Mouse (Mus musculus) lung, embryonic 16.5 days (tissue): ENCODE results near the gene Map2. TPM values are rescaled to one million over a fixed set of nuclear protein-coding genes. Genes with fewer than 3 reads are reported as not detected.

Experiments used
- ATAC-seq: fragments of 200-750 bp; cut with Nextera tagmentation; 2 replicates; pipeline ENCODE4 v1.8.0; 2017; ENCODE audit warnings: low read depth, mild to moderate bottlenecking, moderate library complexity
- H3K27ac ChIP-seq: fragments of 300-500 bp; sonication (generic); 2 replicates; pipeline ENCODE4 v1.5.1; 2014; ENCODE audit warnings: mild to moderate bottlenecking, control low read depth, low read length
- H3K27me3 ChIP-seq: fragments of 300-500 bp; sonication (generic); 2 replicates; pipeline ENCODE4 v1.6.1; 2014; ENCODE audit warnings: low read depth, low read length, mixed read lengths; ENCODE audit not compliant: control insufficient read depth, insufficient read depth
- H3K36me3 ChIP-seq: fragments of 300-500 bp; sonication (generic); 2 replicates; pipeline ENCODE4 v1.6.1; 2014; ENCODE audit warnings: low read length; ENCODE audit not compliant: control insufficient read depth, insufficient read depth
- H3K4me1 ChIP-seq: fragments of 300-500 bp; sonication (generic); replicated peaks from 2 replicates; pipeline ENCODE4 v1.6.1; 2014; ENCODE audit warnings: low read length, mixed read lengths; ENCODE audit not compliant: control insufficient read depth, insufficient read depth
- H3K4me2 ChIP-seq: fragments of 300-500 bp; sonication (generic); 2 replicates; pipeline ENCODE4 v1.6.1; 2014; ENCODE audit warnings: low read depth, low read length, control low read depth
- H3K4me3 ChIP-seq: fragments of 300-500 bp; sonication (generic); 2 replicates; pipeline ENCODE4 v1.5.1; 2014; ENCODE audit warnings: mild to moderate bottlenecking, low read length, control low read depth
- H3K9ac ChIP-seq: fragments of 300-500 bp; sonication (generic); 2 replicates; pipeline ENCODE4 v1.6.1; 2014; ENCODE audit warnings: low read length, control low read depth
- H3K9me3 ChIP-seq: fragments of 300-500 bp; sonication (generic); 2 replicates; pipeline ENCODE4 v1.6.1; 2016; ENCODE audit warnings: low read length; ENCODE audit not compliant: control insufficient read depth
- WGBS: fragments of 180-500 bp; shearing (Covaris S2); extraction: QIAGEN DNeasy Blood & Tissue Kit; methylation state at CpG from one replicate; pipeline ENCODE4 v1.1.7; 2014; 5-methylcytosine and 5-hydroxymethylcytosine counted together
- polyA plus RNA-seq: library from polyadenylated mRNA; unstranded; fragments of >200 nt; fragmentation: Nextera tagmentation; extraction: Ambion mirVana; gene quantifications from 2 replicates; pipeline ENCODE4 v1.2.1, GENCODE M21; 2015

Gene Map2
- polyA plus RNA-seq, 1 experiment from 2014 or later = 13.1 TPM

DNA sequence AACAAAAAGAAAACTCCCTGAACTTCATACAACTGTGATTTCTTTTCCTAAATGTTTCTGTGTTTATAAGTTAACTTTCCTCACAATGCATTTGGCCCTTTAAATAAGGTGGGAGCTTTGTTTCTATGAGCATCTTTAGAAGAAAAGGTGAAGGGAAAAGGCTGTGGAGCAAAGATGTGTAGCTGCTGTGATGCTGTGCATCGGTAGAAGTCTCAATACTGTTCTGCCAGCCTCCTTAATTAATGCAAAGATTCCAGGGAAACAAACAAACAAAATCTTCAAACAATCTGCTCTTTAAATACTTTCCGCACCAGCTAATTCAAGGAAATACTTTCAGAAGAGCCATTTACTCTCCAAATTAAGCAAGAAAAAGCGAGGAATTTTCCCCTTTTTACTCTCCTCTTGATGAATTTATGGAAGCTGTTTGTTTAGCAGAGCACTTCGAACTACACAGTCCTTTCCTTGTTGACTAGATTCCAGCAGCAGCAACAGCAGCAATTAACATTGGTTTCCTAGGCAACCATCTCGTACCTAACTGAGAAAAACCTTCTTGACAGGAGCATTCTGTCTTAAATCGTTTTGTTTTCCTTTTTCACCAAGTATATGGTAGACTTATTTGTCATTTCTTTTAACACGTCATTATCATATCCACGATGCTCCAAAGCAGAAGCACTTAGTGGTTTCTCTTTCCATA, 220.0 kb downstream of the Map2 start:
- WGBS = 40% methylated on average over 8 of the region's 8 CpGs
- Histone ChIP-seq H3K36me3 (no peaks in the 10 kb centered on the region), H3K9me3 (no peaks in the 10 kb centered on the region), H3K4me2 (no peak overlapping the region), H3K27me3 (no peaks in the 10 kb centered on the region), H3K4me3 (no peak overlapping the region), H3K9ac (no peak overlapping the region), H3K4me1 (0 out of 2 replicates have a peak, but pooled peaks cover 2% of the 10 kb centered on the region), H3K27ac (no peak overlapping the region)
- ATAC-seq = no peak

DNA sequence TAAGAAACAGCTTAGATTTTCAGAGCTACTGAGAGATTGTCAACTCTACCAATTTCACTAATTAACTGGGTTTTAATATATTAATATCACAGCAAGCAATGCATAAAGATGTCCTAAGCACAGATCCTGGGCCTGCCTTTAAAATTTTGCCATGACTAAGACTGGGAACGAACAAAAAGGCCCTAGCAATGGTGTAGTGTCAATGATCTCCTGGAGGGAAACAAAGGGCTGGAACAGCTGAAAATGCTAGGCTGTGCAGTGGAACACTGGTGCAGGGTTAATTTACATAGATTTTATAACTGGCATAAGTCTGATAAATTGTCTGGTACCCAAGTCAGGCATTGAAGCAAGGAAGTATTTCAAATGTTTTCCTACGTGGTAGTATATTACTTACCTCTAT, 220.8 kb downstream of the Map2 start:
- ATAC-seq = no peak
- no peak overlapping the region for H3K4me2 ChIP-seq

GRCm38 (mm10) chr1:66401902-66402301, 226.8 kb downstream of the Map2 start:
- Histone ChIP-seq H3K36me3 (no peaks in the 10 kb centered on the region; the same call in 1 of the 2 replicates), H3K27me3 (no peaks in the 10 kb centered on the region), H3K4me3 (no peak overlapping the region), H3K9me3 (no peaks in the 10 kb centered on the region), H3K4me1 (no peaks in the 10 kb centered on the region), H3K9ac (no peak overlapping the region), H3K4me2 (no peak overlapping the region), H3K27ac (no peak overlapping the region)
- 85% methylated on average over 9 of the region's 9 CpGs for WGBS
- ATAC-seq = no peak

More for the DNA sequence above, 220.8 kb downstream of the Map2 start:
- Histone ChIP-seq H3K9me3 (no peaks in the 10 kb centered on the region), H3K27ac (no peak overlapping the region), H3K4me3 (no peak overlapping the region), H3K36me3 (no peaks in the 10 kb centered on the region), H3K9ac (no peak overlapping the region), H3K27me3 (no peaks in the 10 kb centered on the region), H3K4me1 (0 out of 2 replicates have a peak, but pooled peaks cover 2% of the 10 kb centered on the region)
- WGBS = 82% methylated on average over 2 of the region's 2 CpGs

DNA sequence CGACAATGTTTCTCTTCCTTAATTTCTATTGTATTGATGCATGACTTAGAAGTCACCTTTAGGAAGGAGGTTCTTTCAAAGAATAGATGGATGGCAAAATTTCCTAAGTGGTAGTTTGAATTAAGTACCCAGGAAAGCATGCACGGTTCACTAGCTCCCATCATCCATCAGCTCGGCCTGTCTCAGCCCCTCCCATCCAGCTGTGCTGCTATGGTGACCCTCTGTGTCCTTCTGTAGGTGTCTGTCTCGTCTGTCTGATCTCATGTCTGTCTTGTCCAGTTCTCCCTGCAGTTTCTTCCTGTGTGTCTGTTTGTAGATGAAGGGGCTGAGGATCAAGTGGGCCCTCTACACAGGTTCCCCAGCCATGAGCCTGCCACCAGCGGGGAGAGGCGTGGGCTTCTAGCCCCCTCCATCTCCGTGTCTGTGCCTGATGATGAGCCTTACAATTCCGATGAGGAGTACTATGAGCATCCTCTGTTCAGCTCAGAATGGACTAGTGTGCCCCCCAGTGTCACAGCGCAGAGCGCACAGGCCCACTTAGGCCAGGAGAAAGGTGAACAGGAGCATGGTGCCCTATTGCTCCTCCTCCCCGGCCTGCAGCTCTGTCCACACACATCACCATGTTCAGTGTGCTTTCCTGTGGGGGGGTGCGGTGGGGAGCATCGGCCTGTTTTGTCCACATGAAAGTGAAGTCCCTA, 232.3 kb downstream of the Map2 start:
- Histone ChIP-seq H3K27ac (no peak overlapping the region), H3K36me3 (no peaks in the 10 kb centered on the region; the same call in 1 of the 2 replicates), H3K4me3 (no peak overlapping the region), H3K4me2 (no peak overlapping the region), H3K9ac (no peak overlapping the region), H3K27me3 (no peaks in the 10 kb centered on the region), H3K9me3 (no peaks in the 10 kb centered on the region), H3K4me1 (no peaks in the 10 kb centered on the region)
- ATAC-seq = no peak
- WGBS = 64% methylated on average over 13 of the region's 13 CpGs

GRCm38 (mm10) chr1:66418360-66418759, 243.3 kb downstream of the Map2 start:
- ATAC-seq = no peak
- no peak overlapping the region for H3K4me2 ChIP-seq
- H3K27me3 ChIP-seq = no peaks in the 10 kb centered on the region
- no peaks in the 10 kb centered on the region for H3K4me1 ChIP-seq
- H3K9me3 ChIP-seq = no peaks in the 10 kb centered on the region
- H3K9ac ChIP-seq = no peak overlapping the region
- H3K4me3 ChIP-seq = no peak overlapping the region
- H3K27ac ChIP-seq = no peak overlapping the region
- no peaks in the 10 kb centered on the region for H3K36me3 ChIP-seq

DNA sequence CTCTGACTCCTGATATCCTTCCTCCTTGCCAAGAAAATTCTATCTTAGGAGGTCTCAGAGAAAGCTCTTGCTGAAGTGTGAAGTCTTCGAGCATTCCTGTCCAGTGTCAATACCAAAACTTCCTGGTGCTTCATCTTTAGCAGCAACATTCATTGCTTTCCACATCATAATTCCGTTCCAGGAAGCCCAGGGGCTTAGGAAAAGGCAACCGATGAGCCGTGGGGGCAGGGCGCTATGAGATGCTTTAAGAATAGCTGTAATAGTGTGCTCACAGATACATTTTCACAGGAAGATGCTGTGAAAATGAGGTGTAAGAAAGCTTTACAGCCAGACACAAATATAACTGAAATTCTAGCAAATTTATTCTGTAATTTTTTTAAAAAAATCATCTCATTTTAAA, 251.0 kb downstream of the Map2 start:
- Histone ChIP-seq H3K4me1 (no peaks in the 10 kb centered on the region), H3K36me3 (no peaks in the 10 kb centered on the region), H3K27ac (no peak overlapping the region), H3K27me3 (no peaks in the 10 kb centered on the region), H3K9me3 (no peaks in the 10 kb centered on the region), H3K9ac (no peak overlapping the region), H3K4me3 (no peak overlapping the region), H3K4me2 (no peak overlapping the region)
- ATAC-seq = no peak
- WGBS = 78% methylated on average over 5 of the region's 5 CpGs

DNA sequence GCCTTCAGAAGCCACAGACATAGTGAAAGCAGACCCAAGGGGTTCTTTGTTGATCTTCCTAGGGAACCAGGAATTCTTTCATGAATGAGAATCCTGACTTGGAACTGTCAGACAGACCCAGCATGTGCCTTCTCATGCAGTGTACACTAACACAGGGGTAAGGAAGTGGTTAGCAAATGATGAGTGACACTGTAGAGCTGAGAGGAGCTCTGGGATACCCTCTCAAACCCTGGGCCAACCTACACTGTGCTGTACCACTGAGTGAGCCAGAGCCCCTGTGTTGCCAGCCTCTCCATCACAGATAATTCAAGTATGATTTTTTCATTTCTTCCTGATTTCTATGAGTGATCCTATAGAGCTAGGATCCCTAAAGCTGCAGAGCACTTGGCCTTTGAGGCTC, 255.9 kb downstream of the Map2 start:
- Histone ChIP-seq H3K27ac (no peak overlapping the region), H3K9ac (no peak overlapping the region), H3K4me1 (no peaks in the 10 kb centered on the region), H3K36me3 (no peaks in the 10 kb centered on the region), H3K27me3 (no peaks in the 10 kb centered on the region), H3K4me2 (no peak overlapping the region), H3K9me3 (no peaks in the 10 kb centered on the region), H3K4me3 (no peak overlapping the region)
- no peak for ATAC-seq

DNA sequence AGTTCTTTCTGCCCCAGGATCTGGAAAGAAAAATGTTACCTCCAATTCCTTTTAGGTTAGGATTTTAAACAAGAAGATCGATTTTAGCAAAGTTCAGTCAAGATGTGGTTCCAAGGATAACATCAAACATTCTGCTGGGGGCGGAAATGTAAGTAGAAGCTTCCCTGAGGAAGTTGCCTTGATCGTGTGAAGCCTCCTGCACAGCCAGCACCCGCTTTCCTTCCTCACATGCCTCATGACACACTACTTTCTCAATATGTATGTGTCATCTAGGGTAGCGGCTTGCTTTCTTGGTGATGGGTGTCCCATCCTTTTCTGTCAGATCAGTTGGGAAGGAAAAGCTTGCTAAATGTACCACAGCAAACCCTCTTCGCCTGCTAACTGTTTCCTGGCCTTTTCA, 256.4 kb downstream of the Map2 start:
- no peak for ATAC-seq

GRCm38 (mm10) chr1:66438069-66438468, 263.0 kb downstream of the Map2 start:
- H3K4me1 ChIP-seq = no peaks in the 10 kb centered on the region
- no peaks in the 10 kb centered on the region; the same call in 1 of the 2 replicates for H3K36me3 ChIP-seq
- H3K27ac ChIP-seq = no peak overlapping the region
- H3K4me2 ChIP-seq = no peak overlapping the region
- no peaks in the 10 kb centered on the region for H3K9me3 ChIP-seq
- no peaks in the 10 kb centered on the region for H3K27me3 ChIP-seq
- 84% methylated on average over 2 of the region's 2 CpGs for WGBS
- H3K9ac ChIP-seq = no peak overlapping the region
- H3K4me3 ChIP-seq = no peak overlapping the region
- ATAC-seq = no peak

More for the DNA sequence above, 256.4 kb downstream of the Map2 start:
- Histone ChIP-seq H3K4me2 (no peak overlapping the region), H3K4me1 (no peaks in the 10 kb centered on the region), H3K36me3 (no peaks in the 10 kb centered on the region), H3K27ac (no peak overlapping the region), H3K4me3 (no peak overlapping the region), H3K9me3 (no peaks in the 10 kb centered on the region), H3K27me3 (no peaks in the 10 kb centered on the region), H3K9ac (no peak overlapping the region)
- 80% methylated on average over 6 of the region's 6 CpGs for WGBS
